Mouse (Mus musculus): ENCODE measurements around the gene Smyd1.
"Not testable (repeated sequence)": the region's sequence is repeated elsewhere in the genome, so short reads cannot be mapped to it uniquely, and the experiment has no call there.

The Smyd1 gene

DNA sequence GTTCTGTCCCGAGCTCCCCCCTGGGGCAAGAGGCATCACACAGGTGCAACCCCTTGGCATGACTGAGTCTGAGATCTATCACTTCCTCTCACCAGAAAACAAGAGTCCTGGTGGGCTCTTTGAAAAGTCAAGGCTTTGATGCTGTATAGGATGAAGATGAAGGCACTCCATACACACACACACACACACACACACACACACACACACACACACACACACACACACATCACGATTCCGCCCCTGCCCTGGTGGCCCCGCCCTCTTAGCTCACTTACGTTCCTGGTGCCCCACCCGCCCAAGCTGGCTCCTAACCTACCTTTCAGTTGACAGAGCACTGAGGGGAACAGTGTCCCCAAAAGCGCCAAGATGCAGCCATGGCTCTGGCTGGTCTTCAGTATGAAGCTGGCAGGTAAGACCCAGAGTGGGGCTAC is 473 bp upstream of the Smyd1 start, which contains the start of gene Cd8b1:
Gene Cd8b1 (plus strand): TSS at position 298 of the 431 bp plus-strand sequence.
- no peak for DNase-seq

GRCm38 (mm10) chr6:71307486-71307885 is 14.5 kb downstream of the Smyd1 start:
- DNase-seq, result no peak

GRCm38 (mm10) chr6:71302097-71302731 is 19.8 kb downstream of the Smyd1 start:
- no peak for DNase-seq

- peak; percentile 65 for DNase-seq
These were observed 23.3 kb downstream of the Smyd1 start for GRCm38 (mm10) chr6:71298751-71299150.

GRCm38 (mm10) chr6:71298051-71298450 is 24.0 kb downstream of the Smyd1 start:
- DNase-seq, result no peak

GRCm38 (mm10) chr6:71295303-71295702 is 26.7 kb downstream of the Smyd1 start:
- no peak for DNase-seq

- no peak for DNase-seq
These were observed 28.5 kb downstream of the Smyd1 start for GRCm38 (mm10) chr6:71293509-71293908.

DNA sequence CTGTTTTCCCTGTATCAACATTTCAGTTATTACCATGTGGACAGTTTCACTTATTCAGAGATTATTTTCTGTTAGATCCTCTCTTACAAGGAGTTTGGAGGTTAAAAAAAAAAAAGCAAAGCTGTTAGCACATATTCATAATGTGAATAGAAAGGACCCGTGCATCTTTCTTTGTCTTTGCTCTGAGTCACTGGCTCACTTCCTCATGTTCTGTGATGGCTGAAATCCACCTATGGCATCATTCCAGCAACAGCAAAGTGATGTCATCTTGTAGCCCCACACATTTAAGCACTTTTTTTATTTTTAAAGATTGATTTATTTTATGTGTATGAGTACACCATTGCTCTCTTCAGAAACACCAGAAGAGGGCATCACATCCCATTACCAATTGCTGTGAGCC is 42.6 kb downstream of the Smyd1 start:
- no peak for DNase-seq

- DNase-seq, result no peak
These were observed 47.4 kb downstream of the Smyd1 start for GRCm38 (mm10) chr6:71274621-71275020.

DNA sequence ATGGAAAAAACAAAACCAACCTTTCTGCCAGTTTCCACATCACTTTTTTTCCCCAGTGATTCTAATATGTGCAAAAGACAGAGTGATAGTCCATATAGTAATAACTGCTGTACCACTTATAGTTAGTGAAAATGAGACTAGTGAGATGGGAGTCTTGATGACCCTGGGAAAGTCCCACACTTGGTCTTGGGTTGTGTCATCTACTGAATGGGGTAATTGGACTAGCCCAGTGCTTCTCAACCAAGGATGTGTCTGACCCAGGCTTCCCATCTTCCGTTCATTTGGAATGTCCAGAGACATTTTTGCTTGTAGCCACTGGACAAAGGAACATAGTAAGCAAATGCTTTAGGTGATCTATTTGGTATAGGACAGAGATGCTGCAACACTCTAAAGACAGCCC is 48.3 kb downstream of the Smyd1 start:
- no peak for DNase-seq

DNA sequence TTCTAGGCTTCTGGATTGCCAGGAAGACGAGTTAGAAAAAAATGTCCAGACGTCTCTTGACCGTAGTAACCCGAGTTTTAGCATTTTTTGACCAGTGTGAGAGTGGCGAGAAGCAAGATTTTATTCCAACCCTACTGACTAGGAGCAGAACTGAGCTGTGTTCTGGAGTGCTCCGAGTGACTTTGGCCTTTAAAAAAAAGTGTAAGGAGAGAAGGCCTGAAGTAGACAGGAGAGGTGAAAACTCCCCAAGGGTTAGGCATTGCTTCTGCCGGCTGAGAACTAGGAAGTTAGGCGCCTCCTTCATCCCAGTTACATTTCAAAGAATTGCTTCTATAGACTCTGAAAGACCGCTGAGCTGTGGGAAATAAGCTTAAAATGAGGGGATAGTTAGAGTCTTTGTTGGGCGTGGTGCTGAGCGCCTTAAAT is 49.7 kb downstream of the Smyd1 start:
- peak; percentile 40 for DNase-seq

GRCm38 (mm10) chr6:71271389-71272315 is 50.4 kb downstream of the Smyd1 start, which contains the start of gene Krcc1:
Gene Krcc1, plus strand, starts transcription at chr6:71271677.
- DNase-seq, result peak; percentile 98

GRCm38 (mm10) chr6:71271057-71271388 is 51.0 kb downstream of the Smyd1 start:
- no peak for DNase-seq

- peak; percentile 68 for DNase-seq
These were observed 51.6 kb downstream of the Smyd1 start for GRCm38 (mm10) chr6:71270301-71271056.

- not testable (repeated sequence) for DNase-seq
These were observed 52.4 kb downstream of the Smyd1 start for GRCm38 (mm10) chr6:71269686-71270050.

DNA sequence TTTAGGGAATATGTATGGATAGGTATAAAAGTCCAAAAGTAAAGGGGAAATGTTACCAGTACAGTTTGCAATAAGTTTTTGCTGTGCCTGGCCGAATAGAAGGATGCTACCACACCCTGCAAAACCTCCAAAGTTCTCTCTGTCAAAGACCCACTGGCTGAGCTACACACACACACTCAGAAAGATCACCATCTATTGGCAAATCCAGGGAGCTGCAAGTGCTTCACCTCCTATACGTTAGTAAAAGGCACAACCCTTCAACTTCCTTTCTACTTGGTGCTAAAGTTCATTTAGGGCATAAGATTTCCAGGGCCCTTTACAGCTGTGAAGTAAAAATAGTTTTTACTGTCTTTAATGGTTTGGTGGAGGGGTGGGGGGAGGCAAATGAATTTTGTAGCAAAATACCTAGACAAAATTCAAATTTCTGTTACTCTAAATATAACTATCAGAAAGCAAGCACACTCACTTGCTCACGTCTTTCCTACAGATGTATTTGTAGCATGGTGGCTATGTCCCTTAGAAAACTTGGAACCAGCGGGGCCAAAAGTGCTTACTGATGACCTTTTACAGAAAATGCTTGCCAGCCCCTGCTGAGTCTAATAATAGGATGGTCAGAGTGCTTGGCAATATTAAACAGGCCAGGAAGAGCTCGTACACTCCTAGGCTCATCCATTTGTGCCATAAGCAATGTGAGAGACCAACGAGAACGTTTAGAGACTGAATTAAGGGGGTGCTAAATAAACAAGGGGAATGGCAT is 52.9 kb downstream of the Smyd1 start:
- peak; percentile 40 for DNase-seq

GRCm38 (mm10) chr6:71267603-71268002 is 54.4 kb downstream of the Smyd1 start:
- not testable (repeated sequence) for DNase-seq

GRCm38 (mm10) chr6:71262142-71262833 is 59.7 kb downstream of the Smyd1 start:
- DNase-seq, result peak; percentile 4

GRCm38 (mm10) chr6:71261060-71261459 is 61.0 kb downstream of the Smyd1 start:
- no peak for DNase-seq

GRCm38 (mm10) chr6:71260051-71260640 is 61.9 kb downstream of the Smyd1 start:
- DNase-seq, result no peak

DNA sequence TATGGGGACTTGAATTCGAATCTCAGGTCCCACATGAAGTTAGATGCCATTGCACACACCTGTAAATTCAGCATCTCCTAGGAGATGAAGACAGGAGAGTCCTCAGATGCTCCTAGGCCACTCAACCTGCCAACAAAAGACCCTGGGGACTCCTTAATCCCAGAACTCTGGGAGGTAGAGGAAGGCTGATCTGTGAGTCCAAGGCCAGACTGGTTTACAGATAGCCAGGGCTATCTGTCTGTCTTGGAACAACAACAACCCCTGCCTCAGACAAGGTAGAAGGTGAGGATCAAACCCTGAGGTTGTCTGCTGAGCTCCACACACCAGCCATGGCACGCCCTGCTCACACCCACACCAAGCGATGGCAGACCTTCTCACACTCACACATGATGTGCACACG is 62.9 kb downstream of the Smyd1 start:
- no peak for DNase-seq

All from embryo, embryonic 11 days (tissue).